Mouse (Mus musculus) stomach, postnatal 0 days (tissue): ENCODE data around the gene Foxk1. TPM values are rescaled to one million over a fixed set of nuclear protein-coding genes. Genes with fewer than 3 reads are reported as not detected.

Experiments used
- ATAC-seq: fragments of 200-750 bp; cut with Nextera tagmentation; 2 replicates; pipeline ENCODE4 v1.8.0; 2017; ENCODE audit not compliant: low FRiP score, low TSS enrichment
- DNase-seq: peaks from one replicate; pipeline ENCODE4 v3.0.0-alpha.2; 2016; ENCODE audit warnings: low spot score
- H3K27ac ChIP-seq: fragments of 300-500 bp; sonication (generic); replicated peaks from 2 replicates; pipeline ENCODE4 v1.5.1; 2014; ENCODE audit warnings: mild to moderate bottlenecking, control low read depth
- H3K27me3 ChIP-seq: fragments of 300-500 bp; sonication (generic); 2 replicates; pipeline ENCODE4 v1.6.1; 2014; ENCODE audit warnings: low read length; ENCODE audit not compliant: control insufficient read depth, insufficient read depth
- H3K36me3 ChIP-seq: fragments of 300-500 bp; sonication (generic); 2 replicates; pipeline ENCODE4 v1.6.1; 2014; ENCODE audit warnings: low read length, mixed read lengths; ENCODE audit not compliant: control insufficient read depth, insufficient read depth
- H3K4me1 ChIP-seq: fragments of 300-500 bp; sonication (generic); replicated peaks from 2 replicates; pipeline ENCODE4 v1.6.1; 2014; ENCODE audit warnings: antibody characterized with exemption; ENCODE audit not compliant: control insufficient read depth, insufficient read depth
- H3K4me2 ChIP-seq: fragments of 300-500 bp; sonication (generic); replicated peaks from 2 replicates; pipeline ENCODE4 v1.6.1; 2014; ENCODE audit warnings: low read depth, mild to moderate bottlenecking, control low read depth, moderate library complexity
- H3K4me3 ChIP-seq: fragments of 300-500 bp; sonication (generic); 2 replicates; pipeline ENCODE4 v1.5.1; 2014; ENCODE audit warnings: low read depth, low read length, control low read depth
- H3K9ac ChIP-seq: fragments of 300-500 bp; sonication (generic); 2 replicates; pipeline ENCODE4 v1.6.1; 2014; ENCODE audit warnings: mild to moderate bottlenecking, low read length, control low read depth, mixed read lengths
- H3K9me3 ChIP-seq: fragments of 300-500 bp; sonication (generic); 2 replicates; pipeline ENCODE4 v1.6.1; 2016; ENCODE audit warnings: low read length; ENCODE audit not compliant: control insufficient read depth
- CTCF ChIP-seq: IDR thresholded peaks from 2 replicates; pipeline ENCODE4 v1.5.1; 2016; ENCODE audit warnings: antibody characterized with exemption, low read depth, mild to moderate bottlenecking, moderate library complexity
- EP300 ChIP-seq: optimal IDR thresholded peaks from 2 replicates; pipeline ENCODE3; 2016; ENCODE audit warnings: antibody characterized with exemption
- WGBS: fragments of 180-500 bp; shearing (Covaris S2); extraction: QIAGEN DNeasy Blood & Tissue Kit; methylation state at CpG from one replicate; pipeline ENCODE4 v1.1.7; 2014; 5-methylcytosine and 5-hydroxymethylcytosine counted together
- polyA plus RNA-seq: library from polyadenylated mRNA; unstranded; fragments of >200 nt; fragmentation: Nextera tagmentation; extraction: Ambion mirVana; gene quantifications from 2 replicates; pipeline ENCODE4 v1.2.1, GENCODE M21; 2015

The Foxk1 gene
- polyA plus RNA-seq, 1 experiment from 2014 or later = 3.5 TPM

GRCm38 (mm10) chr5:142482512-142482911, 81.2 kb downstream of the Foxk1 start:
- H3K4me3 ChIP-seq = no peak overlapping the region
- no peak for TF ChIP-seq EP300
- TF ChIP-seq CTCF = peak; percentile 66
- WGBS = 67% methylated on average over 2 of the region's 2 CpGs

GRCm38 (mm10) chr5:142483581-142483980, 82.3 kb downstream of the Foxk1 start:
- no peak overlapping the region for H3K9ac ChIP-seq
- no peaks in the 10 kb centered on the region for H3K36me3 ChIP-seq
- no peaks in the 10 kb centered on the region for H3K9me3 ChIP-seq
- H3K4me2 ChIP-seq = no peak overlapping the region
- ATAC-seq (no peak), DNase-seq (no peak)
- H3K27me3 ChIP-seq = no peaks in the 10 kb centered on the region
- H3K27ac ChIP-seq = no peak overlapping the region
- H3K4me3 ChIP-seq = no peak overlapping the region
- no peak for TF ChIP-seq CTCF
- TF ChIP-seq EP300 = no peak
- WGBS = 91% methylated on average over 5 of the region's 5 CpGs
- no peaks in the 10 kb centered on the region for H3K4me1 ChIP-seq

More at GRCm38 (mm10) chr5:142482512-142482911, 81.2 kb downstream of the Foxk1 start:
- ATAC-seq (no peak), DNase-seq (no peak)
- Histone ChIP-seq H3K36me3 (no peaks in the 10 kb centered on the region), H3K4me2 (no peak overlapping the region), H3K9ac (no peak overlapping the region), H3K4me1 (no peaks in the 10 kb centered on the region), H3K9me3 (no peaks in the 10 kb centered on the region), H3K27me3 (no peaks in the 10 kb centered on the region), H3K27ac (no peak overlapping the region)

GRCm38 (mm10) chr5:142486654-142487053, 85.4 kb downstream of the Foxk1 start:
- TF ChIP-seq EP300 (no peak), CTCF (no peak)
- Histone ChIP-seq H3K4me2 (no peak overlapping the region), H3K36me3 (no peaks in the 10 kb centered on the region), H3K9ac (no peak overlapping the region), H3K4me3 (no peak overlapping the region), H3K27ac (no peak overlapping the region), H3K9me3 (no peaks in the 10 kb centered on the region), H3K4me1 (no peaks in the 10 kb centered on the region), H3K27me3 (no peaks in the 10 kb centered on the region)
- DNase-seq = no peak
- 49% methylated on average over 9 of the region's 9 CpGs for WGBS
- ATAC-seq = no peak; the same call in 1 of the 2 replicates

DNA sequence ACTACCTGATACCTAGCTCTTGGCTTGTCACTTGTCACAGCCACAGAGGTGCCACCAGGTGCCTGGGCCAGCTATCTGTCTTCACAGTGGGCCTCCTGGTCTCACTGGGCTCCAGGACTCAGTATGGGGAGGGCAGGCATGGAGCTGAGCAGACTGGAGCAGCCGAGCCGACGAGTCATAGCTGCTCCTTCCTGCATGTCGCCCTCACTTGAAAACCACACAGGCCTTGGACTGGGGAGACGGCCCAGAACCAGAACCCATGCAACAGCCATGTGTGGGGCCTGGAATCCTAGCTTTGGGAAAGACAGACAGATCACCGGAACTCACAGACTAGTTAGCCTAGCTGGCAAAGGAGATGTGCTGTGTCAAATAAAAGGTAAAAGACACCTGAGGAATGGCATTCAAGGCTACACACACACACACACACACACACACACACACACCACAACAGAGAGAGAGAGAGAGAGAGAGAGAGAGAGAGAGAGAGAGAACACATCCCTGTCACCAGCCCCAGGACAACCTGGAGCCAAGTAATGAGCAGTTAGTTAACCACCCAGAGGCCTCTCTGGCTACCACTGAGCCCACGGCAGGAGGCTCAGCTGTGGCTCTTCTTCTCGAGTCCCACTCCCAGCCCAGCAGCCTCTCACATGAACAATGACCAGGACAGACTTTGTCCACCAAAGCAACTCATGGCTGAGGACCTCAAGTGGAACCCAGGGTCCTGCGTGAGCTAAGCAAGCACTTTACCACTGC, 88.8 kb downstream of the Foxk1 start:
- H3K36me3 ChIP-seq = no peaks in the 10 kb centered on the region
- H3K4me2 ChIP-seq = no peak overlapping the region
- TF ChIP-seq CTCF (no peak), EP300 (no peak)
- 59% methylated on average over 9 of the region's 9 CpGs for WGBS
- H3K4me1 ChIP-seq = no peaks in the 10 kb centered on the region
- DNase-seq (no peak), ATAC-seq (no peak)
- no peak overlapping the region for H3K4me3 ChIP-seq
- H3K27ac ChIP-seq = no peak overlapping the region
- H3K27me3 ChIP-seq = no peaks in the 10 kb centered on the region
- no peak overlapping the region for H3K9ac ChIP-seq
- no peaks in the 10 kb centered on the region for H3K9me3 ChIP-seq

- Histone ChIP-seq H3K27ac (no peak overlapping the region), H3K9me3 (no peaks in the 10 kb centered on the region), H3K4me2 (no peak overlapping the region), H3K4me3 (no peak overlapping the region), H3K9ac (no peak overlapping the region), H3K4me1 (no peaks in the 10 kb centered on the region), H3K36me3 (no peaks in the 10 kb centered on the region), H3K27me3 (no peaks in the 10 kb centered on the region)
- ATAC-seq = no peak
- WGBS = 85% methylated on average over 3 of the region's 3 CpGs
- TF ChIP-seq CTCF (no peak), EP300 (no peak)
- DNase-seq = no peak
Measured at GRCm38 (mm10) chr5:142493307-142493706, 92.0 kb downstream of the Foxk1 start.

GRCm38 (mm10) chr5:142495321-142496096, 94.2 kb downstream of the Foxk1 start:
- Histone ChIP-seq H3K9ac (no peak overlapping the region), H3K4me1 (no peaks in the 10 kb centered on the region), H3K27ac (no peak overlapping the region), H3K36me3 (no peaks in the 10 kb centered on the region), H3K27me3 (no peaks in the 10 kb centered on the region), H3K9me3 (no peaks in the 10 kb centered on the region), H3K4me2 (no peak overlapping the region), H3K4me3 (no peak overlapping the region)
- DNase-seq (no peak), ATAC-seq (no peak)
- TF ChIP-seq CTCF = no peak
- TF ChIP-seq EP300 = no peak
- 53% methylated on average over 14 of the region's 14 CpGs for WGBS
